Mouse (Mus musculus): ENCODE results near the gene Lamp5. TPM values are rescaled to one million over a fixed set of nuclear protein-coding genes. Genes with fewer than 3 reads are reported as not detected.

Gene Lamp5
- 0.28 TPM in 1 of 2 replicates, not detected in the other for polyA plus RNA-seq (2015; fragmentation: Nextera tagmentation; extraction: Ambion mirVana)

DNA sequence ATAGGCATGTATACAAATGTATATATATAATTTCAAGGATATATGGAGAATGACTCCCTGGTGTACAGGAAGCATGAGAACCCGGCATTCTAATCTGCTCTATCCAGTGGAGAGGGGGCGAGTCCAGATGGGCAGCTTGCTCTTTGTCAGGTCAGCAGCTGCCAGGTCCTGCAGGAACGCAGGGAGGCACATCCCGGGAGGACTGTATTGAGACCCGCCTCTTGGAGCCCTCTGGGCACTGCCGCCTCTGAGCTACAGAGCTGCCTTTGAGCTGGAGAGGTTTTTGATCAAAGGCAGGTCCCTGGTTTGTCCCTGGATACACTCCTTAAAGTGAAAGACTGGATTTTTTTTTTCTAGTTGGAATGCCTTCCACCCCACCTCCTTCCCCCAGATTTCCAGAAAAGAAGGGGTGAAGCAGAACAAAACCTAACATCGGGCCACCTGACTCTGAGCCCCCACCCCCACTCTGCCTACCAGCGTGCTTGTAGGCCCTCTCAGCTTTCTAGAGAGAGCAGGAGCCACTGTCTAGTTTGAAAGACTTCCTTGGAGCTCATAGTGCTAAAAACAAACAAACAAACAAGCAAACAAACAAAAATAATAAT lies at the start of gene Lamp5:
Gene Lamp5, plus strand, starts transcription at position 552 of the 602 bp plus-strand sequence.
- Histone ChIP-seq H3K4me3 (replicated peaks) (peak within 1 kb of the TSS; percentile 6; the same call in 1 of the 2 replicates), H3K4me1 (replicated peaks) (no peaks in the 10 kb centered on the region), H3K36me3 (no peaks in the 10 kb centered on the region), H3K4me2 (replicated peaks) (peak within 1 kb of the TSS; percentile 40), H3K9me3 (no peaks in the 10 kb centered on the region), H3K9ac (no peak within 1 kb of the TSS), H3K27ac (no peak within 1 kb of the TSS), H3K27me3 (replicated peaks) (peaks cover 3% of the 10 kb centered on the region; the same call in 1 of the 2 replicates)
- ATAC-seq: no peak
- 7% methylated on average over 8 of the region's 8 CpGs for WGBS

DNA sequence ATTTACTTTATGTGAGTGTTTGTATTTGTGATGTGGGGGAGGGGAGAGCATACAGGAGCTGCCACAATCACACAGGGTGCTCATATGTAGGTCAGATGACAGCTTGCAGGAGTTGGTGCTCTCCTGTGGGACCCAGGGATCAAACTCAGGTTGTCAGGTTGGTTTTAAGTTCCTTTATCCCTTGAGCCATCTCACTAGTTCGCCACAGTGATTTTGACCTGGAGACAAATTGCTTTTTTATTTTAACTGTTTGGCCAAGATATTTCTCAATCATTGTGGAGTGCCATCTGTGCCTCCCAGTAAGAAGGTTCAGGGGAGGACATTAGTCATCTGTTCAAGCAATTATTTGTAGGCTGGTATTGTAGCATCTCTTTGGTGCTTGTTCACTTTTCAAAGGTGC lies 48.2 kb upstream of the Lamp5 start:
- ATAC-seq: no peak
- 85% methylated on average over 1 of the region's 1 CpGs for WGBS
- Histone ChIP-seq H3K4me2 (replicated peaks) (no peak overlapping the region), H3K4me1 (replicated peaks) (no peaks in the 10 kb centered on the region), H3K27ac (no peak overlapping the region), H3K9ac (no peak overlapping the region), H3K36me3 (no peaks in the 10 kb centered on the region), H3K4me3 (replicated peaks) (no peak overlapping the region), H3K27me3 (replicated peaks) (no peaks in the 10 kb centered on the region), H3K9me3 (no peaks in the 10 kb centered on the region)

DNA sequence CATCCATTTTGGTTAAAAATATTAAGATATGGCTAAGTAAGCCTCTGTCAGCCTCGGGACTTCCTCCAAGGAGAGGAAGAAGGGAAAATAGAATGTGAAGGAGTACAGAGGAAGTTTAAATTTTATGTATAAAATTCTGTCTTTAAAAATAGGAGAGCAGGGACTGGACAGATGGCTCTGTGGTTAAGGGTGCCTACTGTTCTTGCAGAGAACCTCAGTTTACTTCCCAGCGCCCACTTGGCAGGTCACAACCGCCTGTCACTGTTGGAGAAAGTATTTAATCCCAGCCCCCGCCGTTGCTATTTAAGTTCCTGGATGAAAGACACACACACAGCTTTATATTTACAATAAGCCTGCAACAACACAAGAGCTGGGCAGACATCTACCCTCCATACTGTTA lies 45.8 kb upstream of the Lamp5 start:
- 87% methylated on average over 5 of the region's 5 CpGs for WGBS
- Histone ChIP-seq H3K4me3 (replicated peaks) (no peak overlapping the region), H3K4me1 (replicated peaks) (no peaks in the 10 kb centered on the region), H3K9ac (no peak overlapping the region), H3K27ac (no peak overlapping the region), H3K4me2 (replicated peaks) (no peak overlapping the region), H3K27me3 (replicated peaks) (no peaks in the 10 kb centered on the region), H3K9me3 (no peaks in the 10 kb centered on the region), H3K36me3 (no peaks in the 10 kb centered on the region)
- ATAC-seq: no peak

DNA sequence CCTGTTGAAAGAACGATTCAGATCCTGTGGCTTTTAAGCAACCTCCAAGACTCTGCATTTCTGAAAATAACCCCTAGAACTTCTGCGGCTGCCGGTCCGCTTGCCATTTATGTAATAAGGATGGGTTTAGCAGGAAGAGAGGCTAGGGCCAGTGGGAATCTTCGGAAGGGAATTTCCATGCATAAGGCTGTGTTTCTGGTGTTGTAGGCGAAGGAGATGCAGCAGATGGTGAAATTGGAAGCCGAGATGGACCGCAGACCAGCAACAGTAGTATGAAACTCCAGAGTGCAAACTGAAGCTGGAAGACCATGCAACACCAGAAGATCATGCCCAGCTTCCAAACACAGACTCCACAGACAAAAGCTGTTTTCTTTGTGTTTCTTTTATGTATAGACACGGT lies 39.3 kb upstream of the Lamp5 start:
- no peak overlapping the region for H3K4me3 ChIP-seq (replicated peaks)
- H3K36me3 ChIP-seq: no peaks in the 10 kb centered on the region
- H3K27ac ChIP-seq: no peak overlapping the region
- no peak overlapping the region for H3K9ac ChIP-seq
- no peaks in the 10 kb centered on the region for H3K4me1 ChIP-seq (replicated peaks)
- no peak overlapping the region for H3K4me2 ChIP-seq (replicated peaks)
- 91% methylated on average over 9 of the region's 9 CpGs for WGBS
- no peaks in the 10 kb centered on the region for H3K27me3 ChIP-seq (replicated peaks)
- H3K9me3 ChIP-seq: no peaks in the 10 kb centered on the region
- no peak for ATAC-seq

DNA sequence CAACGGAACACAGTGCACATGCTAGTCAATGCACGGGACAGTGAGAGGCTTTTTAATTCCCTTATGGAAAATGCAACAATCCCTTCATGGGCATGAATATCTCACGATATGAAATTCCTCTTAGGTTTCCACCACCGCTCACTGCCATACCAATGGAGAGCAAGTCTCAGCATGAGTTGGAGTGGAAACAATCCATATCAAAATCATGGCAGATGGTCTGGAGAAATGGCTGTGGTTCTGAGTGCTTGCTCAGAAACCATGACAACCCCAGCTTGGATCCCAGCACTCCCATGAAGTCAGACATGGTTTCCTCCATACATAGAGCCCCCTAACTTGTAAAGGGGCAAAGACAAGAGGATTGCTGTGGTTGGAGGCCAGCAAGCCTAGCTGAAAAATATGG lies 3.6 kb upstream of the Lamp5 start:
- no peak for ATAC-seq
- no peak overlapping the region for H3K27ac ChIP-seq

DNA sequence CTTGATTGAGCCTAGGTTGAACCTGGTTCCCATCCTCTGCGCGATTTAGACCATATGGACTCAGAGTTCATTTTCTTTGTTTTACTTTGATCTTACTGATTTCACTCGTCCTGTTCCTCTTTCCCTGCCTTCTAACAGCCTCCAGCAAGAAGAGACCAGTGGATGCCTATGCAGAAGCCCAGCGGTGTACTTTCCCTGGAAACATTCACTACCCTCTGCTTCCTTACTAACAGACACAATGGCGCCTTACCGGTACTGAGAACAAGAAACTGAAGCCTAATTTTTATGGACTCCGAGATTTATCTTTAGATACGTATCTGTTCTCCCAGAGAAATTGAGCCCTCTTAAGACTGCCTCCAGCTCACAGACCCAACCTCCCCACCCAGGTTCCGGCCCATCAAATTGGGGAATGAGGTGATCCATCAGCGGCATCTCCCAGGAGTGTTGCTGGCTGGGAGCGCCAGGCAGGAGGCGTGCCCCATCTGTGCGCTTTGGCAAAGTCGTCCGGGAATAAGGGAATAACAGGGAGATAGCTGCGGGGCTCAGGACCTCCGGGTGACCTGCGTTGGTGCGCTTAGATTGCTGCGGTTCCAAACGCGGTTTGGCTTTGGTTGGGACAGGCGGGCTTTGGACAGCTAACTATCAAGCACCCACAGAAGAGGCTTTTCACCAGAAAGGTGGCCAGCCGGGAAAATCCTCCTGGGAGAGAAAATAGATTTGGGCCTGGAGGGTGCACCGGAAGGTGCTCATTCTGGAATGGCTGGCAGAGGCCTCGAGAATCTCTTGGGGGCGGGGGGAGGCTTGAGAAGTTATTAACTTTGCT lies 1.0 kb upstream of the Lamp5 start:
- H3K4me3 ChIP-seq (replicated peaks): peak overlapping the region; percentile 6; the same call in 1 of the 2 replicates
- no peaks in the 10 kb centered on the region for H3K36me3 ChIP-seq
- H3K9me3 ChIP-seq: no peaks in the 10 kb centered on the region
- H3K4me1 ChIP-seq (replicated peaks): no peaks in the 10 kb centered on the region
- no peak for ATAC-seq
- H3K9ac ChIP-seq: no peak overlapping the region
- H3K27me3 ChIP-seq (replicated peaks): peaks cover 3% of the 10 kb centered on the region; the same call in 1 of the 2 replicates
- 18% methylated on average over 27 of the region's 27 CpGs for WGBS
- H3K4me2 ChIP-seq (replicated peaks): peak overlapping the region; percentile 40
- H3K27ac ChIP-seq: no peak overlapping the region

More for the DNA sequence above, 3.6 kb upstream of the Lamp5 start:
- Histone ChIP-seq H3K27me3 (replicated peaks) (peaks cover 3% of the 10 kb centered on the region; the same call in 1 of the 2 replicates), H3K36me3 (no peaks in the 10 kb centered on the region), H3K4me3 (replicated peaks) (no peak overlapping the region), H3K4me1 (replicated peaks) (no peaks in the 10 kb centered on the region), H3K9ac (no peak overlapping the region), H3K9me3 (no peaks in the 10 kb centered on the region), H3K4me2 (replicated peaks) (no peak overlapping the region)
- WGBS: 93% methylated on average over 4 of the region's 4 CpGs

DNA sequence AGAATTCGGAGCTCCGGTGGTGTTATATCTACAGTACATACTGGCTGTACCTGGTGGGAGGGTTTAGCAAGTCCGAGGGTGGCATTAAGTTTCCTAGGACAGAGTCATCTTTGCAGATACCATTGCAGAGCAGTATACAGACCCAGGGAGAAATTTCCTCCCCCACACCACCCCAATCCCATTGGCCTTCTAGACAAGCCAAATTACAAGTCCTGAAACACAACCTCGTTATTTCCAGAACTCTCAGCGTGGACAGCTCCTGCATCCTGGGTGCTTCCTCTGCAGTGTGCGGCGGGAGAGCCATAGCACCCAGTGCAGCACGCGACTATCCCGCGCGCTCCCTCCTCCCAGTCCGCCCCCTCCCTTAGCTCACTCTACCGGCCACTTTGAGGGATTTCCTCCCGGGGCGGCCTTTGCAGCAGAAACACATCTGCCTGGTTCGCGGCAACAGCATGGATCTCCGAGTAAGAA lies 5.9 kb downstream of the Lamp5 start:
- no peak for ATAC-seq
- H3K9ac ChIP-seq: no peak overlapping the region
- H3K36me3 ChIP-seq: no peaks in the 10 kb centered on the region
- peaks cover 34% of the 10 kb centered on the region for H3K27me3 ChIP-seq (replicated peaks)
- H3K27ac ChIP-seq: no peak overlapping the region
- no peaks in the 10 kb centered on the region for H3K9me3 ChIP-seq
- no peak overlapping the region for H3K4me3 ChIP-seq (replicated peaks)
- peaks cover 5% of the 10 kb centered on the region; the same call in 1 of the 2 replicates for H3K4me1 ChIP-seq (replicated peaks)
- H3K4me2 ChIP-seq (replicated peaks): peak overlapping the region; percentile 40; the same call in 1 of the 2 replicates
- 6% methylated on average over 19 of the region's 19 CpGs for WGBS

DNA sequence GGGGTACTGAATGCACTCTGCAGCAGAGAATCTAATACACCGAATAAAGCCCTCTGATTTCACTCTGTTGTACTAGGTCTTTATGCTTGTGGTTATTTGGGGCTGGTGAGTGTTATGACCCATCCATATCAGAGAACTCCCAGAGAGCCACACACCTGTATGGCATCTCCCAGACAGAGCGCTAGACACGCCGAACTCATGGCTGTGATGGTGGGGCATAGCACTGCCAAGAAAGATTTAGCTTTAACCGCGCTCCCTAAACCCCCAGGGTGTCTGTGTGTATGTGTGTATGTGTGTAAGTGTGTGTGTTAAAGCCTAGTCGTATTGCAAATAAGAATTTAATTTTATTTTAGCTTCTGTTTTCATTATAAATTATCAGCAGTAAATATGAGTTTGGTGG lies 6.4 kb downstream of the Lamp5 start:
- Histone ChIP-seq H3K9me3 (no peaks in the 10 kb centered on the region), H3K4me1 (replicated peaks) (peaks cover 5% of the 10 kb centered on the region; the same call in 1 of the 2 replicates), H3K27me3 (replicated peaks) (peaks cover 34% of the 10 kb centered on the region), H3K4me2 (replicated peaks) (peak overlapping the region; percentile 40; the same call in 1 of the 2 replicates), H3K27ac (no peak overlapping the region), H3K36me3 (no peaks in the 10 kb centered on the region), H3K4me3 (replicated peaks) (no peak overlapping the region), H3K9ac (no peak overlapping the region)
- no peak for ATAC-seq
- 8% methylated on average over 7 of the region's 7 CpGs for WGBS

DNA sequence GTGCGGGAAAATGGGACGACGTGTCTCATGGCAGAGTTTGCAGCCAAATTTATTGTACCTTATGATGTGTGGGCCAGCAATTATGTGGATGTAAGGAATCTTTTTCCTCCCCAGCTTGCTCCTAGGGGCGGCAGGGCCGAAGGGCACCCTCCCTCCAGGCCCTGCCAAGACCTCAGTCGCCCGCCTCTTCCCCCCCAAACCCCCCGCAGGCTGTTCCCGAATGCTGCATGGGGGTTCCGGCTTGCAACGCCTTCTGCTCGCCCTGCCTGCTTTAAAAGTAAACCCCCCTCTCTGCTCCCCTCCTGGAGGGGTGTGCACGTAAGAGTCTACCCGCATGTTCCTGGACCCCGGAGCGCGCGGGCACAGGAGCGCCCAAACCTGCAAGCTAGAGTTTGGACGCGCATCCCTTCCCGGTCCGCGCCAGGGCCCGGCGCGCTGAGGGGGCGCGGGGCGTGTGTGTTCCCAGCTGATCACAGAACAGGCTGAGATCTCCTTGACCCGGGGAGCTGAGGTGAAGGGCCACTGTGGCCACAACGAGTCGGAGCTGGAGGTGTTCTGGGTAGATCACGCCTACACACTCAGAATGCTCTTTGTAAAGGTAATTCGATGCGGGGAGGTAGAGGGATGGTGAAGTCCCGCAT lies 7.1 kb downstream of the Lamp5 start:
- peaks cover 34% of the 10 kb centered on the region for H3K27me3 ChIP-seq (replicated peaks)
- peaks cover 5% of the 10 kb centered on the region; the same call in 1 of the 2 replicates for H3K4me1 ChIP-seq (replicated peaks)
- 2% methylated on average over 37 of the region's 37 CpGs for whole genome bisulfite sequencing
- H3K9ac ChIP-seq: no peak overlapping the region
- H3K36me3 ChIP-seq: no peaks in the 10 kb centered on the region
- peak overlapping the region; percentile 24; the same call in 1 of the 2 replicates for H3K4me2 ChIP-seq (replicated peaks)
- H3K4me3 ChIP-seq (replicated peaks): 0 out of 2 replicates have a peak overlapping the region, but pooled peaks have one; percentile 11
- H3K9me3 ChIP-seq: no peaks in the 10 kb centered on the region
- no peak overlapping the region for H3K27ac ChIP-seq
- no peak for ATAC-seq

DNA sequence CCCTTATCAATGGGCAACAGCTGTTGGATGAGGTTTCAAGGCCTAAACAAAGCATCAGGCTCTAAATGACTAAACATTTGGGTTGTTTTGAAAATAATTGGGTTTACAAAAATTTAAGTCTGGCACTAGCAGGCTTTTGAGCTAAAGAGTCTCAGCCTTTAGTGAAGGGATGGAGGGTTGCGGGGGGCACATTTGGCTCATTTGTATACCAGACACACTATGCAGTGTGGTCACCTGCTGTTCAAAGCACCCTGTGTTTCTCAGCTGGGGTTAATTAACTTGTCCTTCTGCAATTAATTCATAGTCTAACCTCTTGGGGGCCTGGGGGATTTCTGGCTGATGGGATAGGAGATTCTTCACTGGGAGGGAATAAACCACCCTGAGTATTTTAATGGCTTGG lies 12.3 kb downstream of the Lamp5 start:
- Histone ChIP-seq H3K36me3 (no peaks in the 10 kb centered on the region), H3K27me3 (replicated peaks) (peaks cover 13% of the 10 kb centered on the region), H3K9ac (no peak overlapping the region), H3K4me2 (replicated peaks) (no peak overlapping the region), H3K9me3 (no peaks in the 10 kb centered on the region), H3K4me3 (replicated peaks) (no peak overlapping the region), H3K4me1 (replicated peaks) (no peaks in the 10 kb centered on the region), H3K27ac (no peak overlapping the region)
- WGBS: 97% methylated on average over 1 of the region's 1 CpGs
- no peak for ATAC-seq

DNA sequence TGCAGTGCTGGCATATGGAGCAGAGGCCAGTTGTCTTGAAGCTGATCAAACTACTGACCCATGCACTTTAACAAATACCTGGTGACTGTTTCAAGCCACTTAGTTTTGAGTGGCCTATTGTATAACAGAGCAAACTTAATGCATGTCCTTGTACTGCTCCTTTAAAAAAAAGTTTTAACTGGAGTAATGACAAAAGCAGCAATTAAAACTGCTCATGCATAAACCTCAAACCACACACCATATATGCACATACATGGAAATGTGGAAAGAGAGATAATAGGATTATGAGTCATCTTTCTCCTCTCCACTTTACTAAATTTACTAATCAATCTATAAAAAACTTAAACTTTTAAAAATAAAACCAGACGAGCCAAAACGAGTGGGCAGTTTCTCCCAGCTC lies 43.9 kb downstream of the Lamp5 start:
- no peaks in the 10 kb centered on the region for H3K27me3 ChIP-seq (replicated peaks)
- no peaks in the 10 kb centered on the region for H3K9me3 ChIP-seq
- no peak overlapping the region for H3K4me2 ChIP-seq (replicated peaks)
- no peak for ATAC-seq
- no peak overlapping the region for H3K4me3 ChIP-seq (replicated peaks)
- H3K4me1 ChIP-seq (replicated peaks): no peaks in the 10 kb centered on the region
- H3K36me3 ChIP-seq: no peaks in the 10 kb centered on the region
- no peak overlapping the region for H3K9ac ChIP-seq
- H3K27ac ChIP-seq: no peak overlapping the region
- WGBS: 51% methylated on average over 2 of the region's 2 CpGs

DNA sequence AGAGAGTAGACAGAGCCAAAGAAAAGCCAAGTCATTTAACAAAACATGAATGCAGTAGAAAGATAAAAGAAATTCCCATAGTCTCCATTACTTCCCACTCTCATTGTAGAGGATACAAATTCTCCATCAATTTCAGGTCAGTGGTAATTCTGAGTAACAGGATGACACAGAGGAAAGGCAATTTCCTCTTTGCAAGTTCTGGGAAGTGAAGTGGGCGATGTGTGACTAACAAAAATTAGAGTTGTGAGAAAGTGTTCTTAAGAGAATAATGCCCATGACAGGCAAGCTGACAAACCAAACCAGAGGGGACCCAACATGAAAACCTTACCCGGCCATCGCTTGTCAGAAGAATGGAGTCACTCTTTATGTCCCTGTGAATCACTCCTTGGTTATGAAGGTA lies 45.1 kb downstream of the Lamp5 start:
- WGBS: 90% methylated on average over 3 of the region's 3 CpGs
- Histone ChIP-seq H3K27ac (no peak overlapping the region), H3K36me3 (no peaks in the 10 kb centered on the region), H3K9ac (no peak overlapping the region), H3K4me2 (replicated peaks) (no peak overlapping the region), H3K9me3 (no peaks in the 10 kb centered on the region), H3K27me3 (replicated peaks) (no peaks in the 10 kb centered on the region), H3K4me3 (replicated peaks) (no peak overlapping the region), H3K4me1 (replicated peaks) (no peaks in the 10 kb centered on the region)
- ATAC-seq: no peak

All from intestine, embryonic 15.5 days (tissue).